Mouse (Mus musculus) stomach, postnatal 0 days (tissue): ENCODE results near the gene Rps28. TPM values are rescaled to one million over a fixed set of nuclear protein-coding genes. Genes with fewer than 3 reads are reported as not detected.

Experiments
- ATAC-seq: fragments of 200-750 bp; cut with Nextera tagmentation; 2 replicates; pipeline ENCODE4 v1.8.0; 2017; ENCODE audit not compliant: low FRiP score, low TSS enrichment
- DNase-seq: peaks from one replicate; pipeline ENCODE4 v3.0.0-alpha.2; 2016; ENCODE audit warnings: low spot score
- H3K27ac ChIP-seq: fragments of 300-500 bp; sonication (generic); replicated peaks from 2 replicates; pipeline ENCODE4 v1.5.1; 2014; ENCODE audit warnings: mild to moderate bottlenecking, control low read depth
- H3K27me3 ChIP-seq: fragments of 300-500 bp; sonication (generic); 2 replicates; pipeline ENCODE4 v1.6.1; 2014; ENCODE audit warnings: low read length; ENCODE audit not compliant: control insufficient read depth, insufficient read depth
- H3K36me3 ChIP-seq: fragments of 300-500 bp; sonication (generic); 2 replicates; pipeline ENCODE4 v1.6.1; 2014; ENCODE audit warnings: low read length, mixed read lengths; ENCODE audit not compliant: control insufficient read depth, insufficient read depth
- H3K4me1 ChIP-seq: fragments of 300-500 bp; sonication (generic); replicated peaks from 2 replicates; pipeline ENCODE4 v1.6.1; 2014; ENCODE audit warnings: antibody characterized with exemption; ENCODE audit not compliant: control insufficient read depth, insufficient read depth
- H3K4me2 ChIP-seq: fragments of 300-500 bp; sonication (generic); replicated peaks from 2 replicates; pipeline ENCODE4 v1.6.1; 2014; ENCODE audit warnings: low read depth, mild to moderate bottlenecking, control low read depth, moderate library complexity
- H3K4me3 ChIP-seq: fragments of 300-500 bp; sonication (generic); 2 replicates; pipeline ENCODE4 v1.5.1; 2014; ENCODE audit warnings: low read depth, low read length, control low read depth
- H3K9ac ChIP-seq: fragments of 300-500 bp; sonication (generic); 2 replicates; pipeline ENCODE4 v1.6.1; 2014; ENCODE audit warnings: mild to moderate bottlenecking, low read length, control low read depth, mixed read lengths
- H3K9me3 ChIP-seq: fragments of 300-500 bp; sonication (generic); 2 replicates; pipeline ENCODE4 v1.6.1; 2016; ENCODE audit warnings: low read length; ENCODE audit not compliant: control insufficient read depth
- CTCF ChIP-seq: IDR thresholded peaks from 2 replicates; pipeline ENCODE4 v1.5.1; 2016; ENCODE audit warnings: antibody characterized with exemption, low read depth, mild to moderate bottlenecking, moderate library complexity
- EP300 ChIP-seq: optimal IDR thresholded peaks from 2 replicates; pipeline ENCODE3; 2016; ENCODE audit warnings: antibody characterized with exemption
- WGBS: fragments of 180-500 bp; shearing (Covaris S2); extraction: QIAGEN DNeasy Blood & Tissue Kit; methylation state at CpG from one replicate; pipeline ENCODE4 v1.1.7; 2014; 5-methylcytosine and 5-hydroxymethylcytosine counted together
- polyA plus RNA-seq: library from polyadenylated mRNA; unstranded; fragments of >200 nt; fragmentation: Nextera tagmentation; extraction: Ambion mirVana; gene quantifications from 2 replicates; pipeline ENCODE4 v1.2.1, GENCODE M21; 2015

Gene Rps28
- polyA plus RNA-seq, 1 experiment from 2014 or later = 1,055 TPM

DNA sequence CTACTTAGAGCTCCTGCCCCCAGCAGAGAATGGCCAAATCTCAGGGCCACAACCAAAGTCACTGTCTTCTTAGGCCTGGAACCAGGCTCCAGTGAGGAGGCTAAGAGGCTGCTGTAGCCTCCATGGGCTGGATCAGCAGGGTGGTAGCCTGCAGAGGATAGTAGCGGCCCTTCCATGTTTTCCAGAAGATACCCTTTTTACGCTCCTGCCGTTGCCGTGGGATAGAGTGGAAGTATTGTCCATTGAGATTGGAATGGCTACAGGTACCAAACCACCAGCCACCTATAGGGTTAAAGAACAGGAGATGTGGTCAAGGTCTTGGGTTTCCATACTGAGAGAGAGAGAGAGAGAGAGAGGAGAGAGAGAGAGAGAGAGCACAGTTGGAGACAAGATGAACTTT lies 49.1 kb downstream of the Rps28 start:
- H3K9me3 ChIP-seq = no peaks in the 10 kb centered on the region
- H3K9ac ChIP-seq = no peak overlapping the region
- no peak overlapping the region for H3K27ac ChIP-seq
- no peak overlapping the region for H3K4me2 ChIP-seq
- no peaks in the 10 kb centered on the region for H3K36me3 ChIP-seq
- 97% methylated on average over 4 of the region's 4 CpGs for WGBS
- H3K4me1 ChIP-seq = peaks cover 14% of the 10 kb centered on the region
- no peaks in the 10 kb centered on the region for H3K27me3 ChIP-seq
- TF ChIP-seq EP300 (no peak), CTCF (no peak)
- no peak for DNase-seq
- H3K4me3 ChIP-seq = no peak overlapping the region
- ATAC-seq = no peak

DNA sequence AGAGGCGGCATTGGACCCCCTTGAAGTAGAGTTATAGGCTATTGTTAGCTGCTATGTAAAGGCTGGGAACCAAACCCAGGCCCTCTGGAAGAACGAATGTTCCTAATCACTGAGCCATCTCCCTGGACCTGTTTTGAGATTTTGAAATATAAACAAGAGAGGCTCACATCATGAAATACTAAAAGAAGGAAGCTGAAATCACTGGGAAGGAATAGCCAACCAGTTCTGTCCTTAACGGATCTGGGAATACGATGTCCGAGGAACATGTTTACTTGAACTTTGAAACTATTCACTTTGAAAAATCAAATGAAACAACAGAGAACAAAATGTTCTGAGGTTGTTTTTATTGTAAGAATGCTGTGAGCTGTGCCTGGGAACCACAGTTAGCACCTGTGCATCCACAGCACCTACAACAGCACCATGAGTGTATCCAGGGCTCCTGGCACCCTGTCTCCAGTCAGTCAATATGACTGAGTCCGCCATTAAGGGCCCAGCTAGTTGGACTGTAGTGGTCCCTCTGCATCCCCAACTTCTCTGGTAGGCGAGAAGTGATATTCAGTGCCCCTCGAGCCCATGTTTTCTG lies 49.7 kb downstream of the Rps28 start:
- TF ChIP-seq CTCF (no peak), EP300 (no peak)
- Histone ChIP-seq H3K4me1 (peaks cover 8% of the 10 kb centered on the region), H3K27ac (no peak overlapping the region), H3K27me3 (no peaks in the 10 kb centered on the region), H3K36me3 (no peaks in the 10 kb centered on the region), H3K4me2 (no peak overlapping the region), H3K9ac (no peak overlapping the region), H3K9me3 (no peaks in the 10 kb centered on the region), H3K4me3 (no peak overlapping the region)
- DNase-seq = no peak
- WGBS = 79% methylated on average over 8 of the region's 8 CpGs
- ATAC-seq = no peak

DNA sequence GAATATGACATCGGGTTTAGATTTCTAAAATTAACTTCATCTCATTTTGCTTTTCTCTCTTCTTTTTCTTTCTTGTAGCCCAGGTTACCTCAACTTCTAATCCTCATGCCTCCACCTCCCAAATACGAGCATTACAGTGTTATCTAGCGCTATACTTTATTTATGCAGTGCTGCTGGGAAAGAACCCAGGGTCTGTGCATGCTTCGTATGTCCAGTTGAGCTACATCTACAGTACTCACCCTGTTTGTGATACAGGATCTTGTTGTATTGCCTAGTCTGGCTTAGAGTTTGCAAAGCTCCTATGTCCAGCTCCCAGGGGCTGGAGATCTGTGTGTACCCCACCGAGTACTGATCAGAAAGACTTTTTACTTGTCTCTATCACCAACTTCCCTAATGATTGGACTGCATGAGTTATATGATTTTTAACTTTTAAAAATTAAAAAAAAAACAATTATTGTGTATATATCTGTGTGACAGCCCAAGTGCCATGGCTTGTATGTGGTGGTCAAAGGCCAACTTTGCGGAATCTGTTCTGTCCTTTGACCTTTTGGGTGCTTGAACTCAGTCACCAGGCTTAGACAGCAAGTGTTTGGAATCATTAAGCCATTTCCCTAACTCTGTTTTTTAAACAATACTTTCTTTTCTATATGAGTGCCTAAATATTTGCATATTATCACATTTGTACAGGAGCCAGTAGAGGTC lies 50.3 kb downstream of the Rps28 start:
- ATAC-seq = no peak
- Histone ChIP-seq H3K4me2 (no peak overlapping the region), H3K27me3 (no peaks in the 10 kb centered on the region), H3K36me3 (no peaks in the 10 kb centered on the region), H3K27ac (no peak overlapping the region), H3K4me3 (no peak overlapping the region), H3K9me3 (no peaks in the 10 kb centered on the region), H3K4me1 (peaks cover 8% of the 10 kb centered on the region), H3K9ac (no peak overlapping the region)
- 86% methylated on average over 6 of the region's 6 CpGs for WGBS
- TF ChIP-seq CTCF (no peak), EP300 (no peak)
- DNase-seq = no peak

DNA sequence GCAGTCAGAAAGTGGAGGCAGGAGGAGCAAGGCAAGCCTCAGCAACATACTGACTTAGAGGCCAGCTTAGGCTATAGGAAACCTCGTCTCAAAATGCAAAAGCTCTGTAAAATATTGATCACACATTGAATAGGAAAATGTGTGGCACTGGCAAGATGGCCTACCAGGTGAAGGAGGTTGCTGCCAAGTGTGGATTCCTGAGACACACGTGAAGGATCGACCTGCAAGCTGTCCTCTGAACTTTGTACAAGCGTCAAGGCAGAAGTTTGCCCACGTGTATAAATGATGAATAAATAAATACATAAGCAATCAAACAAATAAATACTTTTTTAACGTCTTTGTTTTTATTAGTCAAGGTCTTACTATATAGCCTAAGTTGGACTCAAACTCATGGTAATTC lies 50.9 kb downstream of the Rps28 start:
- H3K27ac ChIP-seq = no peak overlapping the region
- H3K27me3 ChIP-seq = no peaks in the 10 kb centered on the region
- H3K36me3 ChIP-seq = no peaks in the 10 kb centered on the region
- no peak for TF ChIP-seq EP300
- TF ChIP-seq CTCF = no peak
- DNase-seq = no peak
- 70% methylated on average over 6 of the region's 6 CpGs for WGBS
- H3K9ac ChIP-seq = no peak overlapping the region
- no peaks in the 10 kb centered on the region for H3K9me3 ChIP-seq
- H3K4me2 ChIP-seq = no peak overlapping the region
- H3K4me3 ChIP-seq = no peak overlapping the region
- peaks cover 2% of the 10 kb centered on the region for H3K4me1 ChIP-seq
- ATAC-seq = no peak

DNA sequence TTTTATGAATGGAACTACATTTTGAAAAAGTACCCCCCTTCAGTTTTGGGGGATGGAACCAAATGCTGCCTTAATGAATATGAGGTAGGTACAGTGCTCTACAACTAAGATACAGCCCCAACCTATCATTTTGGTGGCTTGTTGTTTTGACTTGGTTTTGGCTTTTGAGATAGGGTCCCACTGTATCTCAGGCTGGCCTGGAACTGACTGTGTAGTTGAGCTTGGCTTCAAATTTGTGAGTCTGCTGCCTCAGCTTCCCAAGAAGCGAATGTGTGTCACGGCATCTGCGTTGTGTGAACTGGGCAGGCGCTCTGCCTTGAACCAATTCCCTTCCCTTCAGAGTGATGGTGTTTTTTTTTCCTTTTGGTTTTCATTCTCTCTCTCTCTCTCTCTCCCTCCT lies 52.7 kb downstream of the Rps28 start:
- TF ChIP-seq EP300 = no peak
- TF ChIP-seq CTCF = no peak
- H3K27ac ChIP-seq = no peak overlapping the region
- WGBS = 92% methylated on average over 4 of the region's 4 CpGs
- H3K27me3 ChIP-seq = no peaks in the 10 kb centered on the region
- H3K36me3 ChIP-seq = no peaks in the 10 kb centered on the region
- no peak overlapping the region for H3K4me3 ChIP-seq
- DNase-seq (no peak), ATAC-seq (no peak)
- no peaks in the 10 kb centered on the region for H3K9me3 ChIP-seq
- no peaks in the 10 kb centered on the region for H3K4me1 ChIP-seq
- H3K9ac ChIP-seq = no peak overlapping the region
- H3K4me2 ChIP-seq = no peak overlapping the region

Other genes with a start within 250 kb of the Rps28 start
- 23.7 and 27.5 TPM in 2 replicates for gene Zfp414, start 195.5 kb downstream of the Rps28 start, polyA plus RNA-seq
- gene Pram1, start 186.5 kb downstream of the Rps28 start, polyA plus RNA-seq = 0.19 and 0.27 TPM in 2 replicates
- 115 and 122 TPM in 2 replicates for gene Hnrnpm, start 137.7 kb downstream of the Rps28 start, polyA plus RNA-seq
- gene March2, start 105.9 kb downstream of the Rps28 start, polyA plus RNA-seq = 51.1 and 54.6 TPM in 2 replicates
- 164 TPM in 2 replicates for gene Rab11b, start 64.0 kb downstream of the Rps28 start, polyA plus RNA-seq
- 31.3 and 42.4 TPM in 2 replicates for gene Angptl4, start 42.7 kb downstream of the Rps28 start, polyA plus RNA-seq
- 17.1 and 20.3 TPM in 2 replicates for gene Kank3, start 14.0 kb downstream of the Rps28 start, polyA plus RNA-seq
- 497 TPM in 2 replicates for gene Ndufa7, start within 50 bp of the Rps28 start, polyA plus RNA-seq
- 32.7 and 38.2 TPM in 2 replicates for gene Cd320, start 18.5 kb upstream of the Rps28 start, polyA plus RNA-seq
- not detected in 2 replicates for gene Gm7029, start 49.3 kb upstream of the Rps28 start, polyA plus RNA-seq
- 1.3 and 1.7 TPM in 2 replicates for gene Kifc1, start 66.1 kb upstream of the Rps28 start, polyA plus RNA-seq
- 1.1 TPM in 2 replicates for gene Platr17, start 80.6 kb upstream of the Rps28 start, polyA plus RNA-seq
- 18.1 and 22.4 TPM in 2 replicates for gene Daxx, start 84.9 kb upstream of the Rps28 start, polyA plus RNA-seq
- gene Tapbp, start 91.3 kb upstream of the Rps28 start, polyA plus RNA-seq = 63.7 and 72.4 TPM in 2 replicates
- gene Zbtb22, start 91.3 kb upstream of the Rps28 start, polyA plus RNA-seq = 10.7 and 12.2 TPM in 2 replicates
- 18.6 and 24.4 TPM in 2 replicates for gene Rgl2, start 105.0 kb upstream of the Rps28 start, polyA plus RNA-seq
- 92.7 and 96.8 TPM in 2 replicates for gene Pfdn6, start 115.8 kb upstream of the Rps28 start, polyA plus RNA-seq
- 17.1 and 20.2 TPM in 2 replicates for gene Wdr46, start 116.1 kb upstream of the Rps28 start, polyA plus RNA-seq
- gene B3galt4, start 126.9 kb upstream of the Rps28 start, polyA plus RNA-seq = 15.0 and 15.2 TPM in 2 replicates
- 24.7 and 26.3 TPM in 2 replicates for gene Vps52, start 131.2 kb upstream of the Rps28 start, polyA plus RNA-seq
- 1,740 and 1,781 TPM in 2 replicates for gene Rps18, start 131.4 kb upstream of the Rps28 start, polyA plus RNA-seq
- 129 and 130 TPM in 2 replicates for gene H2-K1, start 175.8 kb upstream of the Rps28 start, polyA plus RNA-seq
- 13.3 and 14.6 TPM in 2 replicates for gene Ring1, start 200.1 kb upstream of the Rps28 start, polyA plus RNA-seq
- 37.6 and 42.4 TPM in 2 replicates for gene H2-Ke6, start 203.5 kb upstream of the Rps28 start, polyA plus RNA-seq
- gene Slc39a7, start 207.1 kb upstream of the Rps28 start, polyA plus RNA-seq = 114 and 118 TPM in 2 replicates
- 25.0 and 26.9 TPM in 2 replicates for gene Rxrb, start 207.2 kb upstream of the Rps28 start, polyA plus RNA-seq
- 0.18 and 0.29 TPM in 2 replicates for gene Col11a2, start 214.9 kb upstream of the Rps28 start, polyA plus RNA-seq